Mouse (Mus musculus): Measurements from ENCODE around the gene Ppp3ca.
A peak's percentile ranks its signal among the peaks of the same experiment; 100 is the strongest.

The Ppp3ca gene

DNA sequence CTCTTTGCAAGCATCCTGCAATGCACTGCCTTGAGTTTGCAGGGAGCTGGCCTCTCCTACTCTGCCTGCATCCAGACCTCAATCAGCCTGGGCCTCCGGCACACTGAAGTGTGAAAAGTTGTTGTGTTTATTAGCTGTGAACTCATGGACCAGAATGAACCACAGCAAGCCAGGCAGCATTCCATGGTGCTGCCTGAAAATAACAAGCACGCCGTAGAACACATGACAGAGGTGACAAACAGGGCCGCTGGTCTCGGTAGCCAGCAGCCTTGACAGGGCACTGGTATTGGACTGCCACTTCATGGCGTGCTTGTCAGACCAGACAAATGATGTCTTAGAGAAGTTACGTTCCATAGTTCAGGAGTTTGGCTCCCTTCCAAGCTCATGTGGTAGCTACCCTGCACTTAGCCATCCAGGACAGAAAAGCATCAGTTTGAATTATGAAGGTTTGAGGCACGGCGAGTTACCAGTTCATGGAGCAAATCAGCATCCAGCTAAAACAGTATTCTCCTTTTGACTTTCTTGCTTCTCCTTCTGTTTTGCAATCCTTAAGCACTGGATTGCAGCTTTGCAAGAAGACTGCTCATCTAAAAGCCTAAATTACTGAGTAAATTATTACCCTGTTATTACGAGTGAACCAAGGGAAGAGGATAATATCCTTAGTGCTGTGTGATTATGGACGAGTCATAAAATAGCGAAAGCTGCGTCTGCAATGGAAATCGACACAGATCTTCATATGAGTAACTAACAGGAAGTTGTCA, 202.0 kb downstream of the Ppp3ca start:
- Histone ChIP-seq H3K9me3 (ENCODE audit: low read length) (no peaks in the 10 kb centered on the region), H3K27me3 (ENCODE audit: insufficient read depth, low read length) (no peaks in the 10 kb centered on the region), H3K4me1 (replicated peaks; ENCODE audit: low read depth, low read length) (no peaks in the 10 kb centered on the region), H3K4me3 (replicated peaks; ENCODE audit: low read length) (no peak overlapping the region), H3K36me3 (ENCODE audit: insufficient read depth, low read length) (no peaks in the 10 kb centered on the region)
- no peak for TF ChIP-seq CTCF (conservative IDR thresholded peaks at IDR 0.05; ENCODE audit: low read length)

DNA sequence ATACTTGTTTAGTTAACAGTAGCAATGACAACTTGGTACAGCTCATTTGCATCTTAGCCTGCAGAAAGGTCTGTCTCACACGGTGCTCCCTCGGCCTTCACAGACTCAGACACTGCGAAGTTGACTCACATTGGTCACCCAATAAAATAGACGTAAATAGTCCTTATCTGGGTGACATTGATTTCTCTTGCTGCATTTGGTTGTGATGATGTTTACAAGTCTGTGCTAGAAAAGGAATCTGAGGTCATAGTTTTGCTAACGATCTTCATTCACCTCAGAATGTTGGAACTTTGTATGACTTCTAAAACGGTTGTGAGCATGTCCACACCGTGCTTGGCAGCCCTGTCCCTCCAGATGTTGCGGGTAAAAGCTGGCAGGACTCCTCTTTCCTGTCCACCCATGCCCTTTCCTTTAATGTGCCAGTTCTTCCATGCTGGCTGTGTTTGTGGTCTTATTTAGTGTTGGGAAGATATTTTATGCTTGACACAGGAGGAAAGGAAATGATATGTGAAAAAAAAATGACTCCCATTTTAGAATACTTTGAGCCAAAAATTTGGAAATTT, 202.7 kb downstream of the Ppp3ca start:
- no peaks in the 10 kb centered on the region for H3K4me1 ChIP-seq (replicated peaks; ENCODE audit: low read depth, low read length)
- H3K27me3 ChIP-seq (ENCODE audit: insufficient read depth, low read length), result no peaks in the 10 kb centered on the region
- H3K9me3 ChIP-seq (ENCODE audit: low read length), result no peaks in the 10 kb centered on the region
- H3K36me3 ChIP-seq (ENCODE audit: insufficient read depth, low read length), result no peaks in the 10 kb centered on the region
- no peak for TF ChIP-seq CTCF (conservative IDR thresholded peaks at IDR 0.05; ENCODE audit: low read length)
- no peak for TF ChIP-seq NANOG (IDR thresholded peaks at IDR 0.05; ENCODE audit: borderline replicate concordance, low read length)
- no peak for TF ChIP-seq POU5F1 (IDR thresholded peaks at IDR 0.05; ENCODE audit: borderline replicate concordance, low read length)
- no peak overlapping the region for H3K4me3 ChIP-seq (replicated peaks; ENCODE audit: low read length)

DNA sequence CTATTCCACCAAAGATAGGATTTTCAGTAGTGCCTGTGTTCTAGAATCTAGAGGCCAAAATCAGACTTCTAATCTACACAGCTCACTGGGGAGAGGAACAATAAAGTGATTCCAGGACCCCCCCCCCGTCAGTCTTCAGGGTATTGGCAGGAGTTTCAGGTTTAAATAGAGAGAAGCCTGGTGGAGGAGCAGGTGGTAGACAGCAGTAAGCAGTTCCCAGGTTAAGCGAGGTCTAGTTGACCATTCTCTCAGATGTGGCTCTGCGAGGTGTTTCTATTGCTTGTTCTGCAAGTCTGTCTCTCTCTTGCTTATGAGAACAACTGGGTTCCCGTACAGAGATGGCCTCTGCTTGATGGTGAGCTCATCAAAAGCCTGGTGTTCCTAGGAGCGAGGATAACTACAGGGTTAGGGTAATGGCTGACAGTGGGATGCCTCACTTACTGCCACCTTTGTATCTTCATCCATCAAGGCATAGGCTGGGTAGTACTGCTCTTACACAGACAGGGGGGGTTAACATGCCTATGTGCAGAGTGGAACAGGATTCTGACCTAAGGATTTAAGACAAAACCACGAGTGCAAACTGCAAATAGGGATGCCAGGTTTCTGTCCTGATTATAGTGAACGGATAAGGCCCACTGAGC, 204.0 kb downstream of the Ppp3ca start:
- no peaks in the 10 kb centered on the region for H3K36me3 ChIP-seq (ENCODE audit: insufficient read depth, low read length)
- no peaks in the 10 kb centered on the region for H3K9me3 ChIP-seq (ENCODE audit: low read length)
- H3K4me1 ChIP-seq (replicated peaks; ENCODE audit: low read depth, low read length), result no peaks in the 10 kb centered on the region
- no peak for TF ChIP-seq POU5F1 (IDR thresholded peaks at IDR 0.05; ENCODE audit: borderline replicate concordance, low read length)
- TF ChIP-seq CTCF (conservative IDR thresholded peaks at IDR 0.05; ENCODE audit: low read length), result no peak
- TF ChIP-seq NANOG (IDR thresholded peaks at IDR 0.05; ENCODE audit: borderline replicate concordance, low read length), result no peak
- no peaks in the 10 kb centered on the region for H3K27me3 ChIP-seq (ENCODE audit: insufficient read depth, low read length)
- H3K4me3 ChIP-seq (replicated peaks; ENCODE audit: low read length), result no peak overlapping the region

DNA sequence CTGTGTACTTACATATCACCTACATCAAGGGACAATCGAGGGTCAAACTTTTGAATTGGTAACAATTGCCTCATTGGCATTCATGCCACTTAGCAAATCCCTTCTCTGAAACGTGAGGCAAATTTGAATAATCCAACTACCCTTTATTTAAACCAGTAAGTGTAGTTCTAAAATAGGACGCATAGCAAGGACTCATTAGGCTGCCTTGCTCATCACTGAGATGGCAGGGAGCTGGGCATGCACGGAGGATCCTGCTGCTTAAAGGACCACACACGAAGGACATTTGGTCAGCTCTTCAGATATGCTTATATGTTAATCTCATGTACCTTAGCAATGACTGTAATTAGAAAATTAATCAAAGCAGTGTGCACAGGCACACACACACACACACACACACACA, 204.6 kb downstream of the Ppp3ca start:
- no peaks in the 10 kb centered on the region for H3K27me3 ChIP-seq (ENCODE audit: insufficient read depth, low read length)
- H3K4me3 ChIP-seq (replicated peaks; ENCODE audit: low read length), result no peak overlapping the region
- no peaks in the 10 kb centered on the region for H3K9me3 ChIP-seq (ENCODE audit: low read length)
- H3K4me1 ChIP-seq (replicated peaks; ENCODE audit: low read depth, low read length), result no peaks in the 10 kb centered on the region
- H3K36me3 ChIP-seq (ENCODE audit: insufficient read depth, low read length), result no peaks in the 10 kb centered on the region
- TF ChIP-seq POU5F1 (IDR thresholded peaks at IDR 0.05; ENCODE audit: borderline replicate concordance, low read length), result no peak
- no peak for TF ChIP-seq NANOG (IDR thresholded peaks at IDR 0.05; ENCODE audit: borderline replicate concordance, low read length)
- no peak for TF ChIP-seq CTCF (conservative IDR thresholded peaks at IDR 0.05; ENCODE audit: low read length)

DNA sequence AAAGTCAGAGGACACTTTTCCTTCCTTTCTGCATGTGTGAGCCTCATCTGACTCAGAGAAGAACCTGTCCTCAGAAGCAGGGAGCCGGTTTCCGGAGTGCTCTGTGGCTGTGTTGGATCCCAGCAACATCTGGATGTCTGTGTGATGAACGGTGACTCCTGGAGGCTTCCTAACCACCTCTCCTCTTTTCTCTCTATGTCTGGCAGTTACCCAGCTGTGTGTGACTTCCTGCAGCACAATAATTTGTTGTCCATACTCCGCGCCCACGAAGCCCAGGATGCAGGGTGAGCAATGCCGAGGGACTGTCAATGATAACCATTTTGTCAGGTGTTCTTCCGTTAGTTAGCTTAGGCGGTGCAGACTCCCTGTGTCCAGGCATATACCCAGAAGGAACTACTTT, 217.8 kb downstream of the Ppp3ca start:
- no peaks in the 10 kb centered on the region for H3K4me1 ChIP-seq (replicated peaks; ENCODE audit: low read depth, low read length)
- H3K4me3 ChIP-seq (replicated peaks; ENCODE audit: low read length), result no peak overlapping the region
- H3K9me3 ChIP-seq (ENCODE audit: low read length), result no peaks in the 10 kb centered on the region
- TF ChIP-seq POU5F1 (IDR thresholded peaks at IDR 0.05; ENCODE audit: borderline replicate concordance, low read length), result no peak
- no peak for TF ChIP-seq NANOG (IDR thresholded peaks at IDR 0.05; ENCODE audit: borderline replicate concordance, low read length)
- no peak for TF ChIP-seq CTCF (conservative IDR thresholded peaks at IDR 0.05; ENCODE audit: low read length)
- no peaks in the 10 kb centered on the region for H3K36me3 ChIP-seq (ENCODE audit: insufficient read depth, low read length)
- H3K27me3 ChIP-seq (ENCODE audit: insufficient read depth, low read length), result no peaks in the 10 kb centered on the region

DNA sequence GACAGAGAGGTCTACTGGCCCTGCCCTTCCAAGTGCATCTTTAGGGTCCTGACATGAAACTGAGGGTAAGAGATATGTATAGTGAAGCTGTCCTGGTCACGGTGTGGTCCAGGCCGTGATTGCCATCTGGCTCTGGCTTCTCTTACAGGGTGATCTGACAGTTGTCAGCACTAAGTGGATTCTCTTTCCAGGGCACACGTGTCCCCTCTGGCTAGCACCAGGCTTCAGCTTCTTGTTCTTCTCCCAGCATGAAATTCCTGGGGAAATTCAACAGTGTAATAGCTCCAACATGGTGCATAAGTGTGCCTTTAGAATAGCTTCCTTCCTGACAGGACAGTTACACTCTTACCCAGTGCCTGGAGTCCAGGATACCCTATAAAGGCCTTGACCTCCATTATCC, 222.2 kb downstream of the Ppp3ca start:
- TF ChIP-seq NANOG (IDR thresholded peaks at IDR 0.05; ENCODE audit: borderline replicate concordance, low read length), result no peak
- no peak for TF ChIP-seq CTCF (conservative IDR thresholded peaks at IDR 0.05; ENCODE audit: low read length)
- TF ChIP-seq POU5F1 (IDR thresholded peaks at IDR 0.05; ENCODE audit: borderline replicate concordance, low read length), result no peak
- no peaks in the 10 kb centered on the region for H3K36me3 ChIP-seq (ENCODE audit: insufficient read depth, low read length)
- H3K4me1 ChIP-seq (replicated peaks; ENCODE audit: low read depth, low read length), result no peaks in the 10 kb centered on the region
- H3K4me3 ChIP-seq (replicated peaks; ENCODE audit: low read length), result no peak overlapping the region
- no peaks in the 10 kb centered on the region for H3K27me3 ChIP-seq (ENCODE audit: insufficient read depth, low read length)
- no peaks in the 10 kb centered on the region for H3K9me3 ChIP-seq (ENCODE audit: low read length)

DNA sequence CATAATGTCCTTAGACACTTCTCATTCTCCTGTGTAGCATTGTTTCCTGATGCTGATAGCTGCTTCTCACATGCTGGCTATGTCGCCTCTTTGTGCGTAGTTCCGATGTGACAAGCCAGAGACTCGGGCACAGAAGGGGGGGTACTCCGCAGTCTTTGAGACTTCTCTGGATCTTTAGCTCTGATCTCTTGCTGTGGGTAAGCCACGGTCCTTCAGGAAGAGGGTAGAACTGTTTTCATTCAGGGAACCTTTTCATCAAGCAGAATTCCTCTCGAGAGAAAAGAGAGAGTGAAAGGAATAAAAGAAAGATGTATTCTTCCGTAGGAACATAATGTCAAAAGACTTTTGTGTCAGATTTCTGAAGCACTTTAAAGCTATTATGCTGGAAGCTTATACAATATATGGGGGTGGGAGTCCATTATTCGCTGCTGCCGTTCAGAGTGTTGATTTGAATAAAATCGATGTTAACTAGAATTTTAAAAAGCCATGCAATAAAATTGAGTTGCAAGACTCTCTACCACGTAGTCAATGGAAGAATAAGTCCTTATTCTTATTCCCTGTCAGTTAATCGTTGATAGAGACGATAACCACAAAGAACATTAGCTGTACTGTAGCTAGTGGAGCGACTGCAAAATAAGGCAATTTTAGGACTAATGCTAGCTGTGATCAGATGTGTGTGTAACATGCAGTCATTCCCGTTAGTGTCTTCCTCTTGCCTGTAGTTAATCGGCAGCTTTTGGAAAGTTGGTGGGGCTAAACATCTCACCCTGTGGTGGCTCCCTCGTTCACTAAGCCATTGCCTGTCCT, 223.9 kb downstream of the Ppp3ca start:
- Histone ChIP-seq H3K4me1 (replicated peaks; ENCODE audit: low read depth, low read length) (no peaks in the 10 kb centered on the region), H3K27me3 (ENCODE audit: insufficient read depth, low read length) (no peaks in the 10 kb centered on the region), H3K4me3 (replicated peaks; ENCODE audit: low read length) (no peak overlapping the region), H3K9me3 (ENCODE audit: low read length) (no peaks in the 10 kb centered on the region), H3K36me3 (ENCODE audit: insufficient read depth, low read length) (no peaks in the 10 kb centered on the region)
- no peak for TF ChIP-seq POU5F1 (IDR thresholded peaks at IDR 0.05; ENCODE audit: borderline replicate concordance, low read length)
- no peak for TF ChIP-seq CTCF (conservative IDR thresholded peaks at IDR 0.05; ENCODE audit: low read length)
- TF ChIP-seq NANOG (IDR thresholded peaks at IDR 0.05; ENCODE audit: borderline replicate concordance, low read length), result no peak

DNA sequence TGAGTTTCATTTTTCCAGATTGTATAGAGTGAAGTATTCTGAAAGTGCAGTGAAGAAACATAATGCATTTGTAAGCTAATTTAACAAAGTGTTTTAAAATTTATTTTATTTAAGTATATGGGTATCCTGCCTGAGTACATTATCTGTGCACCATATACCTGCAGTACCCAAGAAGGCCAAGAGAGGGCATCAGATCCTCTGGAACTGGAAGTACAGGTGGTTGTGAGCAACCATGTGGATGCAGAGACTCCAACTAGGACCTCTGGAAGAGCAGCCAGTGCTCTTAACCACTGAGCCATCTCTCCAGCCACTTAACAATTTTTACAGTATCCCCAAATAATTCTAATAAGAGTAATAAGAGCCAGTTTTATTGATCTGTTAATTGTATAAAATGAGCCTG, 225.6 kb downstream of the Ppp3ca start:
- Histone ChIP-seq H3K27me3 (ENCODE audit: insufficient read depth, low read length) (no peaks in the 10 kb centered on the region), H3K4me1 (replicated peaks; ENCODE audit: low read depth, low read length) (no peaks in the 10 kb centered on the region), H3K36me3 (ENCODE audit: insufficient read depth, low read length) (no peaks in the 10 kb centered on the region), H3K4me3 (replicated peaks; ENCODE audit: low read length) (no peak overlapping the region), H3K9me3 (ENCODE audit: low read length) (no peaks in the 10 kb centered on the region)
- no peak for TF ChIP-seq POU5F1 (IDR thresholded peaks at IDR 0.05; ENCODE audit: borderline replicate concordance, low read length)
- TF ChIP-seq CTCF (conservative IDR thresholded peaks at IDR 0.05; ENCODE audit: low read length), result peak; percentile 78
